Mouse (Mus musculus): ENCODE data around the gene Zfp68. TPM values are rescaled to one million over a fixed set of nuclear protein-coding genes. Genes with fewer than 3 reads are reported as not detected.
A peak's percentile ranks its signal among the peaks of the same experiment; 100 is the strongest.
"Not testable (repeated sequence)": the region's sequence is repeated elsewhere in the genome, so short reads cannot be mapped to it uniquely, and the experiment has no call there.

The Zfp68 gene
- 10 to 100 TPM; 18.0 to 21.4 TPM for total RNA-seq (2021)
- long read RNA-seq, experiment 1, full-length matches to known transcripts = 35 of 37 reads
- long read RNA-seq, experiment 1, partial matches to known transcripts = 0 of 37 reads
- long read RNA-seq, experiment 1, other reads (novel, unspliced or antisense) = 2 of 37 reads
- long read RNA-seq, experiment 2, full-length matches to known transcripts = 70 of 73 reads
- long read RNA-seq, experiment 2, partial matches to known transcripts = 0 of 73 reads
- long read RNA-seq, experiment 2, other reads (novel, unspliced or antisense) = 3 of 73 reads

- DNase-seq (ENCODE audit: low spot score in 2 of 2) = peak; percentile 77 to 81
These were observed at the start of gene Zfp68 for GRCm38 (mm10) chr5:138619211-138620128. TSS of gene Zfp68 (minus strand) at chr5:138619761.

- DNase-seq (ENCODE audit: low spot score in 2 of 2) = peak; percentile 33 to 37
These were observed 39.4 kb upstream of the Zfp68 start for GRCm38 (mm10) chr5:138658922-138659321.

GRCm38 (mm10) chr5:138657854-138658253 lies 38.3 kb upstream of the Zfp68 start:
- peak in 1 of 2 experiments; percentile 12 for DNase-seq (ENCODE audit: low spot score in 2 of 2)

GRCm38 (mm10) chr5:138657407-138657806 lies 37.8 kb upstream of the Zfp68 start:
- DNase-seq (ENCODE audit: low spot score in 2 of 2) = no peak

GRCm38 (mm10) chr5:138656477-138657156 lies 37.1 kb upstream of the Zfp68 start:
- DNase-seq (ENCODE audit: low spot score in 2 of 2) = peak; percentile 19 to 39

GRCm38 (mm10) chr5:138652911-138653310 lies 33.4 kb upstream of the Zfp68 start:
- DNase-seq (ENCODE audit: low spot score in 2 of 2) = no peak

- no peak for DNase-seq (ENCODE audit: low spot score in 2 of 2)
These were observed 22.2 kb upstream of the Zfp68 start for GRCm38 (mm10) chr5:138641761-138642160.

- no peak for DNase-seq (ENCODE audit: low spot score in 2 of 2)
These were observed 21.5 kb upstream of the Zfp68 start for GRCm38 (mm10) chr5:138641081-138641480.

- no peak for DNase-seq (ENCODE audit: low spot score in 2 of 2)
These were observed 16.9 kb upstream of the Zfp68 start for GRCm38 (mm10) chr5:138636486-138636885.

GRCm38 (mm10) chr5:138623478-138623875 lies 3.9 kb upstream of the Zfp68 start:
- no peak for DNase-seq (ENCODE audit: low spot score in 2 of 2)

- peak; percentile 78 to 82 for DNase-seq (ENCODE audit: low spot score in 2 of 2)
These were observed 3.3 kb upstream of the Zfp68 start, which contains the start of gene A430033K04Rik for GRCm38 (mm10) chr5:138622645-138623477. TSS of gene A430033K04Rik (plus strand) at chr5:138622859.

- no peak for DNase-seq (ENCODE audit: low spot score in 2 of 2)
These were observed 1.3 kb upstream of the Zfp68 start for GRCm38 (mm10) chr5:138620836-138621235.

- DNase-seq (ENCODE audit: low spot score in 2 of 2) = no peak
These were observed 1.2 kb downstream of the Zfp68 start for GRCm38 (mm10) chr5:138618353-138618752.

GRCm38 (mm10) chr5:138587396-138587795 lies 32.2 kb downstream of the Zfp68 start:
- no peak for DNase-seq (ENCODE audit: low spot score in 2 of 2)

- DNase-seq (ENCODE audit: low spot score in 2 of 2) = peak in 1 of 2 experiments; percentile 25
These were observed 47.9 kb downstream of the Zfp68 start for GRCm38 (mm10) chr5:138571623-138572022.

- DNase-seq (ENCODE audit: low spot score in 2 of 2) = not testable (repeated sequence)
These were observed 54.9 kb downstream of the Zfp68 start, which contains the start of gene 1700123K08Rik for GRCm38 (mm10) chr5:138564612-138565011. TSS of gene 1700123K08Rik (minus strand) at chr5:138564712.

All from adrenal gland, adult 18-20 months (tissue).